21 mouse cellular contexts compared by ENCODE assay signal in the genomic region with DNA sequence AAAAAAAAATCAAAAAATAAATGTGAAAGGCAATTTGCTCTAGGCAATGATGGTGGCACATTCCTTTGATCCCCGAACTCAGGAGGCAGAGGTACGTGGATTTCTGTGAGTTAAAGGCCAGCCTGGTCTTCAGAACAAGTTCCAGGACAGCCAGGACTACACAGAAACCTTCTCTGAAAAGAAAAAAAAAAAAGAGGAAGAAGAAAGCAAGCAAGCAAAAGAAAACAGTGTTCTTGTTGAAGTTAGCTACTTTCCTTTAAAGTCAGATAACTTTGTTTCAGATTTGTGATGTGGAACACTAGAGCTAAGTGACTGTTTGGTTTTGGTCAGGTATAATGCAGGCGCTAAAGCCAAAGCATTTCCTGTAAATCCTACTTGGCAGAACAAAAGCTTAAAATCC. TPM values are rescaled to one million over a fixed set of nuclear protein-coding genes. Genes with fewer than 3 reads are reported as not detected.
DNase-seq lines count a peak whose midpoint lies in the region; ATAC-seq and TF ChIP-seq lines count a peak whose summit lies in the region.
"Had no signal": no experiment of that assay in that cellular context is flagged by ENCODE, and none has a peak within 500 bp of the region (broad histone marks: within the 10 kb centered on the region; RNA-seq: fewer than 3 reads in every experiment).

No protein-coding gene starts in this region.

- no peaks in the 10 kb centered on the region for H3K27me3 ChIP-seq in CH12.LX (replicated peaks)
- no peaks in the 10 kb centered on the region for H3K27me3 ChIP-seq in intestine, postnatal 0 days (replicated peaks; ENCODE audit: control insufficient read depth, insufficient read depth, low read length)
- H3K27me3 ChIP-seq: embryonic facial prominence, embryonic 12.5 days; forebrain, embryonic 13.5 days; forebrain, embryonic 15.5 days had no signal

- no peaks in the 10 kb centered on the region for H3K79me2 ChIP-seq in CH12.LX (replicated peaks; ENCODE audit: control insufficient read depth, extremely low read depth, insufficient read depth, poor library complexity, severe bottlenecking)

- no peak for TF ChIP-seq CTCF in CH12.LX (conservative IDR thresholded peaks at IDR 0.05 in 1 of 2, IDR thresholded peaks at IDR 0.05 in 1 of 2; ENCODE audit: low read depth in 2 of 2, low read length in 2 of 2)
- no peak for TF ChIP-seq CTCF in intestine, postnatal 0 days (IDR thresholded peaks at IDR 0.05; ENCODE audit: low read depth)

- no peak for ATAC-seq in intestine, postnatal 0 days
- ATAC-seq: CD4-positive, CD25-positive, alpha-beta regulatory T cell, adult 4 months; forebrain, embryonic 13.5 days; forebrain, embryonic 15.5 days; forebrain, postnatal 0 days had no signal

- 0 out of 4 replicates have a peak, but pooled peaks cover 0 to 5% of the 10 kb centered on the region in 2 experiments for H3K4me1 ChIP-seq in CH12.LX (ENCODE audit: control insufficient read depth in 1 of 2, insufficient read depth in 2 of 2)
- H3K4me1 ChIP-seq in intestine, postnatal 0 days (replicated peaks; ENCODE audit: control insufficient read depth, insufficient read depth, low read length) = no peaks in the 10 kb centered on the region
- H3K4me1 ChIP-seq: embryonic facial prominence, embryonic 10.5 days; embryonic facial prominence, embryonic 12.5 days; forebrain, embryonic 13.5 days; forebrain, embryonic 15.5 days had no signal

- DNase-seq in A20 (ENCODE audit: low read depth, low spot score) (peak; percentile 25), CH12.LX (ENCODE audit: extremely low read depth) (no peak), MEL-GATA-1-ER (ENCODE audit: extremely low read depth, low read depth) (peak; percentile 15)
- no peak for DNase-seq in spleen, adult 18-20 months
- no peak for DNase-seq in right cerebral cortex, postnatal 4 days
- DNase-seq: adrenal gland, adult 2 months; adrenal gland, postnatal 10 days; adrenal gland, postnatal 25 days; B cell, adult 2 months; cerebellum, adult 11-12 months; cerebellum, adult 2 months; cerebellum, adult 9-10 months; cerebellum, postnatal 10 days; cerebellum, postnatal 25 days; forebrain, postnatal 0 days had no signal

- no peak for TF ChIP-seq POLR2A in CH12.LX (IDR thresholded peaks at IDR 0.05; ENCODE audit: low read depth, low read length)

- H3K4me3 ChIP-seq in CH12.LX (replicated peaks in 1 of 3; ENCODE audit: low read depth in 2 of 3, low read length in 2 of 3, poor library complexity in 1 of 3) = no peak overlapping the region
- no peak overlapping the region for H3K4me3 ChIP-seq in intestine, postnatal 0 days (ENCODE audit: low read depth, low read length)
- H3K4me3 ChIP-seq: embryonic facial prominence, embryonic 10.5 days; embryonic facial prominence, embryonic 12.5 days; forebrain, embryonic 13.5 days; forebrain, embryonic 15.5 days had no signal

- 91% methylated on average over 3 of the region's 3 CpGs for WGBS in intestine, postnatal 0 days

- TF ChIP-seq RAD21 in CH12.LX (IDR thresholded peaks at IDR 0.05; ENCODE audit: low read depth, low read length) = no peak

- no peaks in the 10 kb centered on the region for H3K9me3 ChIP-seq in CH12.LX (replicated peaks; ENCODE audit: low read length)
- H3K9me3 ChIP-seq in intestine, postnatal 0 days (ENCODE audit: control insufficient read depth) = no peaks in the 10 kb centered on the region
- H3K9me3 ChIP-seq: embryonic facial prominence, embryonic 10.5 days; embryonic facial prominence, embryonic 12.5 days; forebrain, embryonic 13.5 days; forebrain, embryonic 15.5 days had no signal

- no peak overlapping the region for H3K9ac ChIP-seq in CH12.LX (ENCODE audit: insufficient read depth, low read depth)
- no peak overlapping the region for H3K9ac ChIP-seq in intestine, postnatal 0 days (ENCODE audit: low read depth, low read length)
- H3K9ac ChIP-seq: embryonic facial prominence, embryonic 12.5 days; forebrain, embryonic 13.5 days; forebrain, embryonic 15.5 days; forebrain, postnatal 0 days had no signal

- H3K36me3 ChIP-seq in CH12.LX (replicated peaks in 1 of 2; ENCODE audit: control insufficient read depth in 1 of 2, insufficient read depth in 1 of 2, low read length in 1 of 2) = peaks cover 26 to 49% of the 10 kb centered on the region in 2 experiments
- peaks cover 20% of the 10 kb centered on the region for H3K36me3 ChIP-seq in intestine, postnatal 0 days (ENCODE audit: control insufficient read depth, insufficient read depth)

- dilution Hi-C loops in CH12.LX (cut with MboI; ENCODE audit: extremely low pct_ligation_motif_present, extremely low pct_unique_long_range_greater_than_20kb, low sequenced_read_pairs) = no loop called here

- H3K4me2 ChIP-seq in CH12.LX (ENCODE audit: insufficient read depth, low read depth, poor library complexity, severe bottlenecking) = no peak overlapping the region
- H3K4me2 ChIP-seq in intestine, postnatal 0 days (replicated peaks; ENCODE audit: low read depth) = no peak overlapping the region
- H3K4me2 ChIP-seq: embryonic facial prominence, embryonic 12.5 days; forebrain, embryonic 13.5 days; forebrain, embryonic 15.5 days had no signal

- TF ChIP-seq EP300 in CH12.LX (IDR thresholded peaks at IDR 0.05; ENCODE audit: low read length) = no peak

- in situ Hi-C loops in CH12.LX (cut with MboI; ENCODE audit: low pct_ligation_motif_present, low pct_unique_long_range_greater_than_20kb, low sequenced_read_pairs) = no loop called here

- H3K27ac ChIP-seq in CH12.LX (ENCODE audit: insufficient read depth, low read depth) = no peak overlapping the region
- no peak overlapping the region for H3K27ac ChIP-seq in intestine, postnatal 0 days (ENCODE audit: low read depth, low read length)
- H3K27ac ChIP-seq: embryonic facial prominence, embryonic 10.5 days; embryonic facial prominence, embryonic 12.5 days; forebrain, embryonic 13.5 days; forebrain, embryonic 15.5 days had no signal

TF ChIP-seq in CH12.LX, 34 proteins besides CTCF, POLR2A, EP300 and RAD21:
- TF ChIP-seq E2F4 (IDR thresholded peaks at IDR 0.05; ENCODE audit: insufficient replicate concordance, low read depth, low read length) (no peak), ZNF384 (IDR thresholded peaks at IDR 0.05; ENCODE audit: low read depth, low read length) (peak; percentile 60), ETS1 (conservative IDR thresholded peaks at IDR 0.05; ENCODE audit: low read depth, low read length) (no peak), MAX (IDR thresholded peaks at IDR 0.05; ENCODE audit: low read length) (no peak), TBP (conservative IDR thresholded peaks at IDR 0.05; ENCODE audit: low read depth, low read length) (no peak), ZC3H11A (IDR thresholded peaks at IDR 0.05; ENCODE audit: low read depth, low read length) (no peak)

RNA-seq across cellular contexts. Expression of a gene that starts 6.4 kb away (rescaled TPM):
- 33.6 and 41.3 TPM in 2 replicates for total RNA-seq in CH12.LX (2012; rRNA removed)
- total RNA-seq in CH12.LX (2014; rRNA removed) = 48.8 and 54.9 TPM in 2 replicates
- 66.7 and 74.0 TPM in 2 replicates for polyA plus RNA-seq in CH12.LX (2012; ENCODE audit: insufficient read length, low read depth)
- 16.5 and 22.2 TPM in 2 replicates for polyA plus RNA-seq in intestine, postnatal 0 days (2015; fragmentation: Nextera tagmentation; extraction: Ambion mirVana)

RNA-seq across cellular contexts. Expression of a gene that starts 43.7 kb away (rescaled TPM):
- total RNA-seq in CH12.LX (2012; rRNA removed) (not detected in 2 replicates), CH12.LX (2014; rRNA removed) (not detected in 2 replicates)
- polyA plus RNA-seq in CH12.LX (2012; ENCODE audit: insufficient read length, low read depth) = not detected in 2 replicates
- 0.20 and 0.26 TPM in 2 replicates for polyA plus RNA-seq in intestine, postnatal 0 days (2015; fragmentation: Nextera tagmentation; extraction: Ambion mirVana)
- polyA plus RNA-seq: CD4-positive, CD25-positive, alpha-beta regulatory T cell, adult 4 months had no signal

Comparison
In these comparisons a context has a peak if more than half of its experiments do, and no peak if none do; other contexts are left out.
1. DNase-seq: peak in A20 (single experiment) and MEL-GATA-1-ER (single experiment); none in CH12.LX (single experiment), spleen, adult 18-20 months (0 of 2) and right cerebral cortex, postnatal 4 days (single experiment).